Mouse (Mus musculus) liver, embryonic 14.5 days (tissue): ENCODE data around the gene Dop1a. TPM values are rescaled to one million over a fixed set of nuclear protein-coding genes. Genes with fewer than 3 reads are reported as not detected.
A peak's percentile ranks its signal among the peaks of the same experiment; 100 is the strongest.

Source experiments
- ATAC-seq: fragments of 200-750 bp; cut with Nextera tagmentation; 2 replicates; pipeline ENCODE4 v1.8.0; 2017; ENCODE audit warnings: moderate number of reproducible peaks, mild to moderate bottlenecking, moderate library complexity; ENCODE audit not compliant: insufficient read depth
- DNase-seq, 3 experiments: peaks; one replicate each; pipeline ENCODE4 v3.0.0-alpha.2; 2012 to 2013; ENCODE audit warnings: low read depth in 3 of 3, low spot score in 3 of 3
- H3K27ac ChIP-seq: fragments of 300-500 bp; sonication (generic); 2 replicates; pipeline ENCODE4 v1.5.1; 2014; ENCODE audit warnings: moderate library complexity, mild to moderate bottlenecking, control low read depth, inconsistent platforms
- H3K27me3 ChIP-seq: fragments of 300-500 bp; sonication (generic); 2 replicates; pipeline ENCODE4 v1.6.1; 2014; ENCODE audit warnings: mild to moderate bottlenecking, low read length, moderate library complexity; ENCODE audit not compliant: control insufficient read depth, insufficient read depth
- H3K36me3 ChIP-seq: fragments of 300-500 bp; sonication (generic); replicated peaks from 2 replicates; pipeline ENCODE4 v1.6.1; 2014; ENCODE audit warnings: low read depth; ENCODE audit not compliant: control insufficient read depth, insufficient read depth
- H3K4me1 ChIP-seq, 2 experiments: fragments of 200-500 bp in 1 of 2; fragments of 300-500 bp in 1 of 2; sonication (generic) in 1 of 2; replicated peaks; 2 replicates each; pipeline ENCODE4 v1.6.1; 2012 to 2014; ENCODE audit warnings: antibody characterized with exemption in 1 of 2, inconsistent platforms in 1 of 2, low read length in 1 of 2; ENCODE audit not compliant: control insufficient read depth in 2 of 2, insufficient read depth in 2 of 2
- H3K4me2 ChIP-seq: fragments of 300-500 bp; sonication (generic); 2 replicates; pipeline ENCODE4 v1.6.1; 2014; ENCODE audit warnings: low read depth, mild to moderate bottlenecking, control low read depth, moderate library complexity
- H3K4me3 ChIP-seq, 2 experiments: fragments of 200-500 bp in 1 of 2; fragments of 300-500 bp in 1 of 2; sonication (generic) in 1 of 2; 2 replicates each; pipeline ENCODE4 v1.5.1; 2012 to 2014; ENCODE audit warnings: low read depth in 2 of 2, low read length in 2 of 2, mild to moderate bottlenecking in 2 of 2, control low read depth in 1 of 2, inconsistent platforms in 1 of 2, moderate library complexity in 1 of 2; ENCODE audit not compliant: insufficient read depth in 1 of 2
- H3K9ac ChIP-seq: fragments of 300-500 bp; sonication (generic); replicated peaks from 2 replicates; pipeline ENCODE4 v1.6.1; 2014; ENCODE audit warnings: mild to moderate bottlenecking, control low read depth, moderate library complexity
- H3K9me3 ChIP-seq: fragments of 300-500 bp; sonication (generic); 2 replicates; pipeline ENCODE4 v1.6.1; 2016; ENCODE audit warnings: low read length, mixed read lengths; ENCODE audit not compliant: control insufficient read depth
- CTCF ChIP-seq: IDR thresholded peaks from 2 replicates; pipeline ENCODE4 v1.5.1; 2016; ENCODE audit warnings: antibody characterized with exemption, low read depth, control low read depth
- EP300 ChIP-seq: IDR thresholded peaks from 2 replicates; pipeline ENCODE4 v1.6.1; 2016; ENCODE audit warnings: antibody characterized with exemption, low read depth
- WGBS: fragments of 180-500 bp; shearing (Covaris S2); extraction: QIAGEN DNeasy Blood & Tissue Kit; methylation state at CpG from one replicate; pipeline ENCODE4 v1.1.7; 2014; ENCODE audit not compliant: insufficient replicate concordance; 5-methylcytosine and 5-hydroxymethylcytosine counted together
- polyA plus RNA-seq, 2 experiments: library from polyadenylated mRNA; depleted of rRNA in 1 of 2; stranded (reverse) in 1 of 2; unstranded in 1 of 2; fragments of >200 nt; fragmentation: Nextera tagmentation in 1 of 2; extraction: Ambion mirVana in 1 of 2; gene quantifications; 2 replicates each; pipeline versions ENCODE4 v1.2.1 to v1.2.3; 2012 to 2014

Gene Dop1a
- polyA plus RNA-seq, 2 experiments = 3.1 to 4.6 TPM

DNA sequence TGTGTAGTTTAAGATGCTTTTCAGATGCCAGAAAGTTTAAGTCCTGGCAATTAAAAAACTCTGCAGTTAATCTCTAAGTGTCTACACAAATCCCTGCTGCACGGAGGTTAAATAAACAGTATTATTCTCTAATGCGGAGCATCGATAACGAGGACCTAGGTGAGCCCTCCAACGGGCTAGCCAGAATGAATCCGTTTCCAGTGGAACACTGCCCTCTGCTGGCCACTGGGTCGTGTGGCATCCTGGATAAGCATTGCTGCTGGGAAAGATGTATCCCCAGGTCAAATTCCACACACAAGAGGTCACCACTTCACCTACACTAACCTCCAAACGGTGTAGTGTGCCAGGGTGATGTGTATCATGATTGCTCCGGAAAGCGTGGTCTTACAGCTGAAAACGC lies 17.4 kb upstream of the Dop1a start:
- TF ChIP-seq EP300 = no peak
- peak; percentile 96 for TF ChIP-seq CTCF
- DNase-seq (peak; percentile 30 to 49 (median 33)), ATAC-seq (0 out of 2 replicates have a peak, but pooled peaks have one; percentile 37)
- Histone ChIP-seq H3K9me3 (no peaks in the 10 kb centered on the region), H3K27ac (no peak overlapping the region), H3K4me3 (no peak overlapping the region), H3K4me2 (no peak overlapping the region), H3K27me3 (no peaks in the 10 kb centered on the region), H3K36me3 (no peaks in the 10 kb centered on the region), H3K9ac (no peak overlapping the region), H3K4me1 (peaks cover 0 to 3% of the 10 kb centered on the region in 2 experiments; a peak in 1 of 4 replicates)
- 11% methylated on average over 11 of the region's 11 CpGs for WGBS

DNA sequence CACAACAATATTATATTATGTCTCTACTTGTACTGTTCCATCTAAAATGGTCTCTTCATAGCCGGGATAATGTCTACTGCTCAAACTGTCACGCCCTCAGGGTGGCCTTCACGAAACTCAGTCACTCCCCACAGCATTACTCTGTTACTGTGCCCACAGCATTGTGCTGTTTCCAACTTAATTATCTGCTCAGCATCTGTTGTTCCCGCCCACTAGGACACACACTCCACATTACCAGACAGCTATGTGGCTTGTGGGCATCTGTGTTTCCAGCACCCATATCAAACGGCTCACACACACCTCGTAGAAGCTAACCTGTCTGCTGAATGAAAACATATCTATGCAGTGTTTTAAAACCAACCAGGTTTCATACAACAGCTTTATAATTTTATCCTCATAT lies 15.9 kb upstream of the Dop1a start:
- H3K27me3 ChIP-seq = no peaks in the 10 kb centered on the region
- H3K9ac ChIP-seq = no peak overlapping the region
- peak overlapping the region; percentile 49 for H3K4me2 ChIP-seq
- H3K9me3 ChIP-seq = no peaks in the 10 kb centered on the region
- 24% methylated on average over 6 of the region's 6 CpGs for WGBS
- no peaks in the 10 kb centered on the region for H3K36me3 ChIP-seq
- peak; percentile 62 for ATAC-seq
- no peak overlapping the region for H3K27ac ChIP-seq
- peaks cover 0 to 3% of the 10 kb centered on the region in 2 experiments; a peak in 1 of 4 replicates for H3K4me1 ChIP-seq
- TF ChIP-seq EP300 (no peak), CTCF (no peak)
- H3K4me3 ChIP-seq = no peak overlapping the region
- DNase-seq = no peak

GRCm38 (mm10) chr9:86451617-86452016 lies 15.3 kb upstream of the Dop1a start:
- TF ChIP-seq EP300 = no peak
- TF ChIP-seq CTCF = peak; percentile 84
- peaks cover 0 to 3% of the 10 kb centered on the region in 2 experiments; a peak in 1 of 4 replicates for H3K4me1 ChIP-seq
- H3K4me3 ChIP-seq = no peak overlapping the region
- ATAC-seq = peak; percentile 69; the same call in 1 of the 2 replicates
- no peak overlapping the region for H3K27ac ChIP-seq
- peak in 1 of 3 experiments; percentile 24 for DNase-seq
- no peaks in the 10 kb centered on the region for H3K27me3 ChIP-seq
- no peaks in the 10 kb centered on the region for H3K9me3 ChIP-seq
- H3K36me3 ChIP-seq = no peaks in the 10 kb centered on the region
- no peak overlapping the region for H3K9ac ChIP-seq
- peak overlapping the region; percentile 49 for H3K4me2 ChIP-seq
- 3% methylated on average over 13 of the region's 13 CpGs for WGBS

DNA sequence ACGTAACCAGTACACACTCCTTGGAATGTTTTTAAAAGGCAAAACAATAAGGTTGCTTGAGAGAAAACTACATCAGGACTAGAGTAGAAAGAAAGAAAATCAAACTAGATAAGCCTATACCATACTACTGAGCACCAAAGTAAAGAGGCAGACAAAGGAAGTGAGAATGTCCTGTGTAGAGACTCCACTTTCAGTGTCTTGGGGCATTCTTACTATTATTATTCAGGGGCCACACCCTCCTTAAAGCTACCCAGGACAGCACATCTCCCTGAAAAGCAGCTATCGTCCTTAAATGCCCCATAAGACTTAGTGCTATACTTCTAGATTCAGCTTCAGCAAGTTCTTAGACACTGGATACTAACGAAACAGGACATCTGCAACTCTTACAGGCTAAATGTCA lies 13.3 kb upstream of the Dop1a start:
- no peak for ATAC-seq
- peaks cover 0 to 3% of the 10 kb centered on the region in 2 experiments; a peak in 1 of 4 replicates for H3K4me1 ChIP-seq
- no peak overlapping the region for H3K4me3 ChIP-seq
- no peak for DNase-seq
- H3K36me3 ChIP-seq = no peaks in the 10 kb centered on the region
- 57% methylated on average over 3 of the region's 3 CpGs for WGBS
- no peak overlapping the region for H3K9ac ChIP-seq
- no peaks in the 10 kb centered on the region for H3K27me3 ChIP-seq
- H3K9me3 ChIP-seq = no peaks in the 10 kb centered on the region
- H3K27ac ChIP-seq = no peak overlapping the region
- H3K4me2 ChIP-seq = no peak overlapping the region
- no peak for TF ChIP-seq EP300
- no peak for TF ChIP-seq CTCF

DNA sequence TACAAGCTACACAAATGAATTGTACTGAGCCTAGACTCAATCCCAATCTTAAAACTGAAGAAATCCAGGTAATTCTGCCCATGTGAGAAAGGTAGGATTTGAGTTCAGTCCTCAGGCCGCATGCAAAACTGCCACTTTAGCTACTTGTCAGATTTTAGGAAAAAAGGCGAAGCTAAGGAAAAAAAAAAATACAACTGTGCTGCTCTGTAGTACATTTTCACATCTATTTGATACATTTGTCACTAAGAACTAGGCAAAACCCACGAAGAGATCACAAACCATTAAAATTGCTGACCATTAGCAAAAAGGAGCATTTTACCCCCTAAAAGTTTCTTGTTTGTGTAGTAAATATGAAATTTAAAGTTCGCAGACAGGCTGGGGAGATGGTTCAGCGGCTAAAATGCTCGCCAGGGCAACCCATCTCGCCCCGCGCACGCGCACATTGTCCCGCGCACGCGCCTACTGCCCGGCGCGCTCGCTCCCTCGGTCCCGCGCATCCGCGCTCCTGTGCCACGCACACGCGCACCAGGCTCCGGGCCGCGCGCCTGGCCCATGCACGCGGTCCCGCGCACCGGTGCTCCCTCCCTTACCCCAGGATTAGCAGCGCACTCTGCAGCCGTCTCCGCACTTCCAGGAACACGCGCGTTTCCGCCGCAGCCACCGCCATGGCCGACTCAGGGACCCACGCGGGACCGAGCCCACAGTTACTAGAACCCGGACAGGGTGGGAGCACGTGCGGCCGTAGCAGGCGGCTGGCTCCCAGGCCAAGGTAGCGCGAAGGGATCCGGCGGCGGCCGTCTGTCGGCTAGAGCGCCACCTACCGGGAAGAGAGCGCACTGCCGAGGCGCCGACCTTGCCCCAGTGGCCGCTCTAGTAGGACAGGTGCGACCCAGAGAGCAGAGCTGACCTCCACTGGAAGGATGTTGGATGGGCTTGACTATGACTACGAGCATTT lies 2.5 kb upstream of the Dop1a start, which contains the start of gene Ube2cbp:
Ube2cbp (minus strand) TSS at position 800 of the 955 bp plus-strand sequence.
- Histone ChIP-seq H3K9ac (peak within 1 kb of the TSS; percentile 59), H3K4me2 (peak within 1 kb of the TSS; percentile 74), H3K36me3 (no peaks in the 10 kb centered on the region), H3K27me3 (no peaks in the 10 kb centered on the region), H3K9me3 (no peaks in the 10 kb centered on the region), H3K27ac (no peak within 1 kb of the TSS), H3K4me1 (peaks cover 6 to 10% of the 10 kb centered on the region in 2 experiments; a peak in 3 of 4 replicates), H3K4me3 (peak within 1 kb of the TSS; percentile 62 to 79)
- 2% methylated on average over 70 of the region's 70 CpGs for WGBS
- no peak for TF ChIP-seq EP300
- TF ChIP-seq CTCF = peak; percentile 97
- ATAC-seq (peak; percentile 82), DNase-seq (peak; percentile 61 to 62 (median 62))
